Mouse (Mus musculus) liver, embryonic 14 days (tissue): ENCODE data around the gene Steap1. TPM values are rescaled to one million over a fixed set of nuclear protein-coding genes. Genes with fewer than 3 reads are reported as not detected.

Experiments
- polyA plus RNA-seq: library from polyadenylated mRNA; depleted of rRNA; stranded (reverse); fragments of >200 nt; gene quantifications from 2 replicates; pipeline ENCODE4 v1.2.3, GENCODE M21; 2012; rRNA removed

Gene Steap1
- 2.3 and 2.4 TPM in 2 replicates for polyA plus RNA-seq

DNA sequence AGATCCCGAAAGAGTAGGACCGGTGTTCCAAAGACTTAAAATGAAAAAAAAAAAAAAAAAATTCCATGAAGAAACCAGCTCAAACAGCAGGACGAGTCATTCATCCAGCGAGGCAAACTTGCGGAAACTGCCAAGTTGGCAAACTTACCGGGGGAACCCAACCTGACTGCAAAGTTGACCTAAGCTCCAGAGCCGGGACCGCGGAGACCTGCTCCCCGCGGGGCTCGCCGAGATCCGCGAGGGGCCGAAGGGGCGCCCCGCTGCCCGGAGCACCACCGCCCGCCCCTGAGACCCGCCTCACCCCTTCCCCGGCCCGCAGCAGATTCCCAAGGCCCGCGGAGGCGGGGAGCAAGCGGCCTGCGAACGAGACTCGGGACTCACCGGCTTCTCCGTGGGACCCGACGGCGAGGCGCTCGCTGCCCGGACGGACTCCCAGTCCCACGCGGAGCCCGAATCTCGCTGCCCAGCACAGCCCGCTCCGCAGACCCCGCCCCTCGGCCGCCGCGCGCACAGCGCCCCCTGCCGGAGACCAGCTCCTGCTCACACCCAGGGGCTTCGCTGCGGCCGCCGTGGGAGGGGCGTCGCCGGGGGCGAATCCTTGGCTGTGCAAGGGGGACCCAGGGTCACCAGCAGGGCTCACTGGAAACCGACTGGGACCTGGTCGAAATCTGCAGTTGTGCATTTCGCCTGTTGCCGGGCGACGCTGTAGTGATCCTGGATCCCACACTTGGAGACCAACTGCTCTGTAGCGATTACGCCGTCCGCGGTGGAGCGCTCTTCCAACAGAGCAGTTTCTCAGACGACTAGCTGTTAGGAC is at the start of gene Steap1:
Steap1 (minus strand) TSS at position 461 of the 817 bp plus-strand sequence.

DNA sequence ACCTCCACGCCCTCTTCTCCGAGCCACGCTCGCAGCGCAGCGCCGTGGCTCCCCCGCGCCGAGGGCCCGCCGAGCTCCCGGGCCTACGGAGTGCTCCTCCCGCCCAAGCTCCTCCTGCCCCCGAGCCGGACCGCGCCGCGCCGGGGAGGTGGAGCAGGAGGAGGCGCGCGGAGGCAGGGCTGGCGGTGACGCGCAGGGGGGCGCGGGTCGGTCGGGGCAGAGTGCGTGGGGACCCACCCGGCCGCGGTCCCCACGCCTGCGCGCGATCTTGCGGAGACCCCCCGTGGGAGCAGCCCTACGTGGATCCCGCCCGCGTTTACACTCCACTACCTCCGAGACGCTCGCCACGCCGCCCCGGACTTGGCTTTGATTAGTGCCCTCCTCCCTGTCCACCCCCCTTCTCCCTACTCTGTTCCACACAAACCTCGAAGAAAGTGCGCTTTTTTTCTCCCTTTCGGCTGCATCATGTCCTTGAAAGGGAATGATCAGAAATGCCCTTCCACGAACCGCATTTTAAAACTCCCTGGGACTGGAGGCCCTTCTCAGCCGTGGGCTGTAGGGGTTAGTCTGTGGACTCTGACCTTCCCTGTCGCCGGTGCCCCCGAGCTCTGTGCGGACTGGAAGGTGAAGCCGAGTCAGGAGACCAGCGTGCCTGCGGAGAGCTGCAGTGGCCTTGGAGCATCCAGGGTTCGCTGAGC is 55.0 kb downstream of the Steap1 start, which contains the start of gene Steap2:
Steap2 (minus strand) TSS at position 623 of the 698 bp plus-strand sequence.

Other genes starting within 250 kb of the Steap1 start
- 5.4 and 6.4 TPM in 2 replicates for gene Cldn12, start 234.4 kb downstream of the Steap1 start, polyA plus RNA-seq
- gene Gtpbp10, start 189.8 kb downstream of the Steap1 start, polyA plus RNA-seq = 6.1 and 7.0 TPM in 2 replicates
- 0.17 and 0.18 TPM in 2 replicates for gene Gm8773, start 175.5 kb downstream of the Steap1 start, polyA plus RNA-seq
- 0.35 and 0.54 TPM in 2 replicates for gene Cfap69, start 85.1 kb downstream of the Steap1 start, polyA plus RNA-seq
- gene Steap2, start 54.7 kb downstream of the Steap1 start, polyA plus RNA-seq = 2.9 and 3.1 TPM in 2 replicates